ENCODE assay signal across 9 mouse cellular contexts in genomic region chr13:21924734-21925335, GRCm38 (mm10). TPM values are rescaled to one million over a fixed set of nuclear protein-coding genes. Genes with fewer than 3 reads are reported as not detected.
A peak's percentile ranks its signal among the peaks of the same experiment; 100 is the strongest.
DNase-seq lines count a peak whose midpoint lies in the region; ATAC-seq and TF ChIP-seq lines count a peak whose summit lies in the region.
"Had no signal": no experiment of that assay in that cellular context is flagged by ENCODE, and none has a peak within 500 bp of the region (broad histone marks: within the 10 kb centered on the region; RNA-seq: fewer than 3 reads in every experiment).

No protein-coding gene starts in this region.

- TF ChIP-seq CTCF in heart, adult 2 months (IDR thresholded peaks at IDR 0.05) = no peak
- TF ChIP-seq CTCF in ES-Bruce4 (IDR thresholded peaks at IDR 0.05; ENCODE audit: low read depth, low read length) = no peak

- H3K9me3 ChIP-seq in heart, embryonic 16.5 days (replicated peaks; ENCODE audit: control insufficient read depth, low read length) = no peaks in the 10 kb centered on the region
- no peaks in the 10 kb centered on the region for H3K9me3 ChIP-seq in ES-Bruce4 (replicated peaks; ENCODE audit: control insufficient read depth, insufficient read depth, low read length, poor library complexity, severe bottlenecking)
- H3K9me3 ChIP-seq in embryonic facial prominence, embryonic 12.5 days = no peaks in the 10 kb centered on the region
- no peaks in the 10 kb centered on the region for H3K9me3 ChIP-seq in liver, embryonic 13.5 days (replicated peaks)

- H3K9ac ChIP-seq in heart, embryonic 16.5 days (ENCODE audit: low read length) = no peak overlapping the region
- H3K9ac ChIP-seq in heart, adult 2 months (ENCODE audit: low read depth, low read length) = no peak overlapping the region
- peak overlapping the region; percentile 96 for H3K9ac ChIP-seq in ES-Bruce4 (ENCODE audit: low read depth, poor library complexity, severe bottlenecking)
- H3K9ac ChIP-seq in embryonic facial prominence, embryonic 12.5 days = no peak overlapping the region
- peak overlapping the region; percentile 50 for H3K9ac ChIP-seq in liver, embryonic 13.5 days

- no peak overlapping the region for H3K4me3 ChIP-seq in heart, embryonic 16.5 days (ENCODE audit: low read length)
- H3K4me3 ChIP-seq in heart, adult 2 months = no peak overlapping the region
- peak overlapping the region; percentile 94 for H3K4me3 ChIP-seq in ES-Bruce4 (ENCODE audit: low read depth, low read length)
- H3K4me3 ChIP-seq in embryonic facial prominence, embryonic 12.5 days = 0 out of 2 replicates have a peak overlapping the region, but pooled peaks have one; percentile 13
- peak overlapping the region; percentile 49 for H3K4me3 ChIP-seq in liver, embryonic 13.5 days (replicated peaks)

- H3K79me2 ChIP-seq in heart, adult 2 months (replicated peaks; ENCODE audit: control insufficient read depth, insufficient read depth, low read length) = no peaks in the 10 kb centered on the region

- intact Hi-C loops in heart, adult 2 months (cut with DNase I) = no loop called here

- no peak overlapping the region for H3K27ac ChIP-seq in heart, embryonic 16.5 days (ENCODE audit: low read length)
- H3K27ac ChIP-seq in heart, adult 2 months = no peak overlapping the region
- peak overlapping the region; percentile 58; the same call in 1 of the 2 replicates for H3K27ac ChIP-seq in ES-Bruce4 (ENCODE audit: insufficient read depth, low read length)
- no peak overlapping the region for H3K27ac ChIP-seq in embryonic facial prominence, embryonic 12.5 days
- no peak overlapping the region for H3K27ac ChIP-seq in liver, embryonic 13.5 days

- H3K27me3 ChIP-seq in heart, embryonic 16.5 days (ENCODE audit: control insufficient read depth, insufficient read depth, low read length) = no peaks in the 10 kb centered on the region
- H3K27me3 ChIP-seq in heart, adult 2 months (ENCODE audit: control insufficient read depth, insufficient read depth, low read length) = 0 out of 2 replicates have a peak, but pooled peaks cover 2% of the 10 kb centered on the region
- no peaks in the 10 kb centered on the region for H3K27me3 ChIP-seq in ES-Bruce4 (ENCODE audit: control insufficient read depth, insufficient read depth, low read length, poor library complexity, severe bottlenecking)
- H3K27me3 ChIP-seq in embryonic facial prominence, embryonic 12.5 days = no peaks in the 10 kb centered on the region
- H3K27me3 ChIP-seq in liver, embryonic 13.5 days = no peaks in the 10 kb centered on the region

- TF ChIP-seq POLR2A in heart, adult 2 months (IDR thresholded peaks at IDR 0.05; ENCODE audit: insufficient read depth, low read depth, low read length) = no peak
- no peak for TF ChIP-seq POLR2A in ES-Bruce4 (IDR thresholded peaks at IDR 0.05; ENCODE audit: insufficient read depth, low read length)

- 11% methylated on average over 21 of the region's 21 CpGs for WGBS in heart, embryonic 16.5 days
- 40% methylated on average over 21 of the region's 21 CpGs for WGBS in heart, adult 2 months
- WGBS in embryonic facial prominence, embryonic 12.5 days = 3% methylated on average over 21 of the region's 21 CpGs
- 3% methylated on average over 21 of the region's 21 CpGs for WGBS in liver, embryonic 13.5 days (ENCODE audit: insufficient replicate concordance)

- ATAC-seq in heart, embryonic 16.5 days (replicated peaks; ENCODE audit: extremely low read depth, insufficient read depth, low FRiP score) = no peak
- no peak for ATAC-seq in embryonic facial prominence, embryonic 12.5 days (ENCODE audit: insufficient number of reproducible peaks, insufficient read depth, low FRiP score, low TSS enrichment)
- ATAC-seq in liver, embryonic 13.5 days (ENCODE audit: low read depth) = peak; percentile 67

- no peaks in the 10 kb centered on the region for H3K36me3 ChIP-seq in heart, embryonic 16.5 days (ENCODE audit: control insufficient read depth, insufficient read depth)
- H3K36me3 ChIP-seq in heart, adult 2 months (ENCODE audit: control insufficient read depth, insufficient read depth, low read length) = no peaks in the 10 kb centered on the region
- H3K36me3 ChIP-seq in ES-Bruce4 (ENCODE audit: control insufficient read depth, insufficient read depth, low read length, poor library complexity, severe bottlenecking) = no peaks in the 10 kb centered on the region
- no peaks in the 10 kb centered on the region for H3K36me3 ChIP-seq in embryonic facial prominence, embryonic 12.5 days
- H3K36me3 ChIP-seq in liver, embryonic 13.5 days = no peaks in the 10 kb centered on the region

- no peak for TF ChIP-seq EP300 in heart, adult 2 months (IDR thresholded peaks at IDR 0.05; ENCODE audit: insufficient read depth, low read depth, low read length)
- TF ChIP-seq EP300 in ES-Bruce4 (IDR thresholded peaks at IDR 0.05; ENCODE audit: insufficient read depth, low read depth, low read length) = no peak

- peak overlapping the region; percentile 17; the same call in 1 of the 2 replicates for H3K4me2 ChIP-seq in heart, embryonic 16.5 days (ENCODE audit: low read depth, low read length)
- H3K4me2 ChIP-seq in embryonic facial prominence, embryonic 12.5 days (replicated peaks) = peak overlapping the region; percentile 35
- peak overlapping the region; percentile 65 for H3K4me2 ChIP-seq in liver, embryonic 13.5 days

- DNase-seq in heart, adult 2 months = no peak
- DNase-seq in liver, embryonic 13.5 days = peak; percentile 73
- no peak for DNase-seq in adrenal gland, postnatal 10 days
- no peak for DNase-seq in cerebellum, adult 11-12 months
- DNase-seq in adrenal gland, postnatal 36 days = no peak
- DNase-seq: right cerebral cortex, postnatal 25 days had no signal

- H3K4me1 ChIP-seq in heart, embryonic 16.5 days (ENCODE audit: control insufficient read depth, insufficient read depth, low read length) = no peaks in the 10 kb centered on the region
- H3K4me1 ChIP-seq in heart, adult 2 months (ENCODE audit: control insufficient read depth, insufficient read depth, low read length) = no peaks in the 10 kb centered on the region
- no peaks in the 10 kb centered on the region for H3K4me1 ChIP-seq in ES-Bruce4 (ENCODE audit: control insufficient read depth, insufficient read depth, low read length)
- H3K4me1 ChIP-seq in embryonic facial prominence, embryonic 12.5 days = no peaks in the 10 kb centered on the region
- peaks cover 32% of the 10 kb centered on the region for H3K4me1 ChIP-seq in liver, embryonic 13.5 days (replicated peaks)

RNA-seq across cellular contexts. Expression of gene Zfp184, which starts 20.1 kb away (rescaled TPM):
- 2.9 and 4.7 TPM in 2 replicates for polyA plus RNA-seq in heart, embryonic 16.5 days (2015; fragmentation: Nextera tagmentation; extraction: Ambion mirVana)
- total RNA-seq in heart, adult 2 months (2021) = under 1 TPM; 0.70 to 0.73 TPM
- polyA plus RNA-seq in heart, adult 2 months (2012; rRNA removed) = 0.35 and 0.43 TPM in 2 replicates
- polyA plus RNA-seq in ES-Bruce4 (2011; ENCODE audit: insufficient read depth, insufficient read length, low read depth, missing spikeins) = 8.1 and 11.5 TPM in 2 replicates
- 21.7 and 23.6 TPM in 2 replicates for polyA plus RNA-seq in embryonic facial prominence, embryonic 12.5 days (2016; fragmentation: Nextera tagmentation; extraction: Ambion mirVana)
- polyA plus RNA-seq in liver, embryonic 13.5 days (2015; fragmentation: Nextera tagmentation; extraction: Ambion mirVana) = 0.89 and 1.0 TPM in 2 replicates
- total RNA-seq in adrenal gland, postnatal 10 days (2021) = 1 to 10 TPM; 2.0 to 2.4 TPM
- 1 to 10 TPM; 1.5 to 1.6 TPM for total RNA-seq in adrenal gland, postnatal 36 days (2021)

RNA-seq across cellular contexts. Expression of gene Pom121l2, which starts 56.2 kb away (rescaled TPM):
- not detected in 2 replicates for polyA plus RNA-seq in heart, embryonic 16.5 days (2015; fragmentation: Nextera tagmentation; extraction: Ambion mirVana)
- not detected for total RNA-seq in heart, adult 2 months (2021)
- polyA plus RNA-seq in heart, adult 2 months (2012; rRNA removed) = 0.06 TPM in 2 replicates
- not detected in 2 replicates for polyA plus RNA-seq in ES-Bruce4 (2011; ENCODE audit: insufficient read depth, insufficient read length, low read depth, missing spikeins)
- 0.33 TPM in 1 of 2 replicates, not detected in the other for polyA plus RNA-seq in embryonic facial prominence, embryonic 12.5 days (2016; fragmentation: Nextera tagmentation; extraction: Ambion mirVana)
- not detected in 2 replicates for polyA plus RNA-seq in liver, embryonic 13.5 days (2015; fragmentation: Nextera tagmentation; extraction: Ambion mirVana)
- not detected for total RNA-seq in adrenal gland, postnatal 10 days (2021)
- total RNA-seq in adrenal gland, postnatal 36 days (2021) = not detected

Comparison
In these comparisons a context has a peak if more than half of its experiments do, and no peak if none do; other contexts are left out.
1. H3K4me3 ChIP-seq: peak in ES-Bruce4 (single experiment), embryonic facial prominence, embryonic 12.5 days (single experiment) and liver, embryonic 13.5 days (single experiment); none in heart, embryonic 16.5 days (single experiment) and heart, adult 2 months (single experiment).
2. H3K9ac ChIP-seq: peak in ES-Bruce4 (single experiment) and liver, embryonic 13.5 days (single experiment); none in heart, embryonic 16.5 days (single experiment), heart, adult 2 months (single experiment) and embryonic facial prominence, embryonic 12.5 days (single experiment).
3. Peak in every context shown above with its lines, with median percentiles within 50 percentile points of each other: H3K4me2 ChIP-seq.